Mouse (Mus musculus) thymus, adult 2 months (tissue): ENCODE measurements around the gene Stn1.

Experiments
- CTCF ChIP-seq: fragments of 200-500 bp; IDR thresholded peaks from 2 replicates; pipeline ENCODE4 v1.5.1; 2012; ENCODE audit warnings: mild to moderate bottlenecking, control low read depth, low read length, moderate library complexity, borderline replicate concordance; ENCODE audit not compliant: control insufficient read depth, poor library complexity, insufficient read depth; ENCODE audit errors: extremely low read depth
- POLR2A ChIP-seq: fragments of 200-500 bp; IDR thresholded peaks from 2 replicates; pipeline ENCODE4 v1.6.1; 2012; ENCODE audit warnings: mild to moderate bottlenecking, low read length, control low read depth, moderate library complexity; ENCODE audit not compliant: control insufficient read depth, poor library complexity, insufficient read depth; ENCODE audit errors: extremely low read depth

DNA sequence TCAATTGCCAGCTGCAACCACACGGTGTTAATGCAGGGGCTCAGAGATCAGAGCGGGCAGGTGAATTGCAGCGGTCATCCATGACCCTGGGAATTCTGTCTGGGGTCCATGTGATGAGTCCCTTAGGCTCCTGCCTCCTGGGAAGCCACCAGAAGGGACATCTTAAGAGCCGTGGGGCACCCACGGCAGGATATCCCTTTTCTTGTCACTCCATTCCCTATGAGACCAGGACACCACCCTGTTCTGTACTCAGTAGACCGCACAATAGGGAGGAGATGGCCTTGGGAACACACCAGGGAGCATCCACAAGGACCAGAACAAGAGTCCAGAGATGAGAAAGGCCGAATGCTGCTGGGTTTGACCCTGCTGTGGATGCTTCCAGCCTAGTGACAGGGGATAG, 84.0 kb downstream of the Stn1 start:
- no peak for TF ChIP-seq POLR2A
- TF ChIP-seq CTCF, result no peak
